Mouse (Mus musculus): ENCODE data around the gene Wipf2. TPM values are rescaled to one million over a fixed set of nuclear protein-coding genes. Genes with fewer than 3 reads are reported as not detected.
"Not testable (repeated sequence)": the region's sequence is repeated elsewhere in the genome, so short reads cannot be mapped to it uniquely, and the experiment has no call there.

Wipf2 gene
- total and polyA plus RNA-seq, 3 experiments = 3.1 to 25.4 (median 23.9) TPM

- Histone ChIP-seq H3K4me3 (ENCODE audit: low read depth, low read length) (peak overlapping the region; percentile 20; the same call in 1 of the 2 replicates), H3K9me3 (replicated peaks) (no peaks in the 10 kb centered on the region), H3K27me3 (ENCODE audit: insufficient read depth, low read length) (no peaks in the 10 kb centered on the region), H3K4me1 (ENCODE audit: insufficient read depth, low read depth, low read length) (peaks cover 83% of the 10 kb centered on the region), H3K36me3 (replicated peaks) (peaks cover 98% of the 10 kb centered on the region)
- TF ChIP-seq GATA2 (IDR thresholded peaks at IDR 0.05; ENCODE audit: borderline replicate concordance, low read depth, low read length) (no peak), GATA1 (IDR thresholded peaks at IDR 0.05; ENCODE audit: borderline replicate concordance, low read length) (no peak), POLR2AphosphoS5 (IDR thresholded peaks at IDR 0.05; ENCODE audit: insufficient replicate concordance, low read depth, low read length) (no peak), TAL1 (conservative IDR thresholded peaks at IDR 0.05; ENCODE audit: low read depth, low read length) (no peak), CTCF (IDR thresholded peaks at IDR 0.05; ENCODE audit: low read depth, low read length) (no peak)
- ATAC-seq (ENCODE audit: extremely low read depth, insufficient number of reproducible peaks, low FRiP score, poor library complexity, severe bottlenecking) (peak; percentile 54), DNase-seq (ENCODE audit: low spot score) (no peak)
These were observed 54.1 kb downstream of the Wipf2 start for GRCm38 (mm10) chr11:98917428-98918005.

GRCm38 (mm10) chr11:98918231-98918630 is 54.8 kb downstream of the Wipf2 start:
- ATAC-seq (ENCODE audit: extremely low read depth, insufficient number of reproducible peaks, low FRiP score, poor library complexity, severe bottlenecking) (peak; percentile 71), DNase-seq (ENCODE audit: low spot score) (no peak)
- no peaks in the 10 kb centered on the region for H3K9me3 ChIP-seq (replicated peaks)
- H3K36me3 ChIP-seq (replicated peaks) = peaks cover 98% of the 10 kb centered on the region
- H3K4me3 ChIP-seq (ENCODE audit: low read depth, low read length) = no peak overlapping the region; the same call in 1 of the 2 replicates
- H3K4me1 ChIP-seq (ENCODE audit: insufficient read depth, low read depth, low read length) = peaks cover 85% of the 10 kb centered on the region
- no peaks in the 10 kb centered on the region for H3K27me3 ChIP-seq (ENCODE audit: insufficient read depth, low read length)
- TF ChIP-seq CTCF (IDR thresholded peaks at IDR 0.05; ENCODE audit: low read depth, low read length) (no peak), POLR2AphosphoS5 (IDR thresholded peaks at IDR 0.05; ENCODE audit: insufficient replicate concordance, low read depth, low read length) (no peak), TAL1 (conservative IDR thresholded peaks at IDR 0.05; ENCODE audit: low read depth, low read length) (no peak), GATA2 (IDR thresholded peaks at IDR 0.05; ENCODE audit: borderline replicate concordance, low read depth, low read length) (no peak), GATA1 (IDR thresholded peaks at IDR 0.05; ENCODE audit: borderline replicate concordance, low read length) (no peak)

GRCm38 (mm10) chr11:98919009-98919408 is 55.6 kb downstream of the Wipf2 start:
- TF ChIP-seq TAL1 (conservative IDR thresholded peaks at IDR 0.05; ENCODE audit: low read depth, low read length) = no peak
- no peak for TF ChIP-seq GATA1 (IDR thresholded peaks at IDR 0.05; ENCODE audit: borderline replicate concordance, low read length)
- no peak for TF ChIP-seq CTCF (IDR thresholded peaks at IDR 0.05; ENCODE audit: low read depth, low read length)
- no peak for TF ChIP-seq GATA2 (IDR thresholded peaks at IDR 0.05; ENCODE audit: borderline replicate concordance, low read depth, low read length)
- no peak for TF ChIP-seq POLR2AphosphoS5 (IDR thresholded peaks at IDR 0.05; ENCODE audit: insufficient replicate concordance, low read depth, low read length)
- DNase-seq (ENCODE audit: low spot score) = no peak
- Histone ChIP-seq H3K36me3 (replicated peaks) (peaks cover 98% of the 10 kb centered on the region), H3K9me3 (replicated peaks) (no peaks in the 10 kb centered on the region), H3K4me3 (ENCODE audit: low read depth, low read length) (no peak overlapping the region), H3K27me3 (ENCODE audit: insufficient read depth, low read length) (no peaks in the 10 kb centered on the region), H3K4me1 (ENCODE audit: insufficient read depth, low read depth, low read length) (peaks cover 85% of the 10 kb centered on the region)
- ATAC-seq (ENCODE audit: extremely low read depth, insufficient number of reproducible peaks, low FRiP score, poor library complexity, severe bottlenecking) = no peak

- peaks cover 92% of the 10 kb centered on the region for H3K4me1 ChIP-seq (ENCODE audit: insufficient read depth, low read depth, low read length)
- not testable (repeated sequence) for H3K27me3 ChIP-seq (ENCODE audit: insufficient read depth, low read length); ATAC-seq (ENCODE audit: extremely low read depth, insufficient number of reproducible peaks, low FRiP score, poor library complexity, severe bottlenecking); DNase-seq (ENCODE audit: low spot score); H3K9me3 ChIP-seq (replicated peaks); H3K4me3 ChIP-seq (ENCODE audit: low read depth, low read length)
- H3K36me3 ChIP-seq (replicated peaks) = peaks cover 89% of the 10 kb centered on the region
These were observed 58.4 kb downstream of the Wipf2 start for GRCm38 (mm10) chr11:98921813-98922212.

- H3K4me1 ChIP-seq (ENCODE audit: insufficient read depth, low read depth, low read length) = peaks cover 91% of the 10 kb centered on the region
- not testable (repeated sequence) for H3K27me3 ChIP-seq (ENCODE audit: insufficient read depth, low read length); DNase-seq (ENCODE audit: low spot score); ATAC-seq (ENCODE audit: extremely low read depth, insufficient number of reproducible peaks, low FRiP score, poor library complexity, severe bottlenecking); H3K9me3 ChIP-seq (replicated peaks)
- H3K36me3 ChIP-seq (replicated peaks) = peaks cover 84% of the 10 kb centered on the region
- H3K4me3 ChIP-seq (ENCODE audit: low read depth, low read length) = peak overlapping the region; percentile 35; the same call in 1 of the 2 replicates
- 0 out of 2 replicates have a peak, but pooled peaks have one; percentile 24 for TF ChIP-seq CTCF (IDR thresholded peaks at IDR 0.05; ENCODE audit: low read depth, low read length)
These were observed 58.9 kb downstream of the Wipf2 start for GRCm38 (mm10) chr11:98922307-98922706.

GRCm38 (mm10) chr11:98922851-98923711 is 59.6 kb downstream of the Wipf2 start:
- not testable (repeated sequence) for H3K27me3 ChIP-seq (ENCODE audit: insufficient read depth, low read length); DNase-seq (ENCODE audit: low spot score); ATAC-seq (ENCODE audit: extremely low read depth, insufficient number of reproducible peaks, low FRiP score, poor library complexity, severe bottlenecking); H3K9me3 ChIP-seq (replicated peaks)
- Histone ChIP-seq H3K4me3 (ENCODE audit: low read depth, low read length) (peak overlapping the region; percentile 35; the same call in 1 of the 2 replicates), H3K36me3 (replicated peaks) (peaks cover 80% of the 10 kb centered on the region), H3K4me1 (ENCODE audit: insufficient read depth, low read depth, low read length) (peaks cover 91% of the 10 kb centered on the region)

Measured in G1E (cell line).